22 mouse cellular contexts compared by ENCODE assay signal in genomic region chr6:51678743-51679142, GRCm38 (mm10).
"Had no signal": no experiment of that assay in that cellular context is flagged by ENCODE, and none has a peak within 500 bp of the region (broad histone marks: within the 10 kb centered on the region; RNA-seq: fewer than 3 reads in every experiment).

No protein-coding gene starts in this region.

- ATAC-seq: hindbrain, postnatal 0 days; intestine, embryonic 16.5 days had no signal

- H3K9ac ChIP-seq: heart, embryonic 12.5 days; hindbrain, embryonic 13.5 days; hindbrain, embryonic 15.5 days; limb, embryonic 13.5 days; limb, embryonic 15.5 days; liver, embryonic 13.5 days; liver, embryonic 15.5 days had no signal

- H3K36me3 ChIP-seq: heart, embryonic 10.5 days; heart, embryonic 12.5 days; hindbrain, embryonic 13.5 days; hindbrain, embryonic 15.5 days; limb, embryonic 13.5 days; limb, embryonic 15.5 days; liver, embryonic 13.5 days; liver, embryonic 15.5 days had no signal

- H3K27ac ChIP-seq: heart, embryonic 10.5 days; hindbrain, embryonic 13.5 days; hindbrain, embryonic 15.5 days; hindbrain, postnatal 0 days; kidney, postnatal 0 days; limb, embryonic 13.5 days; limb, embryonic 15.5 days; liver, embryonic 13.5 days; liver, embryonic 15.5 days had no signal

- H3K4me2 ChIP-seq: heart, embryonic 12.5 days; hindbrain, embryonic 13.5 days; hindbrain, embryonic 15.5 days; limb, embryonic 13.5 days; limb, embryonic 15.5 days; liver, embryonic 11.5 days; liver, embryonic 13.5 days; liver, embryonic 15.5 days had no signal

- H3K9me3 ChIP-seq: heart, embryonic 10.5 days; heart, embryonic 12.5 days; hindbrain, embryonic 13.5 days; hindbrain, embryonic 15.5 days; limb, embryonic 13.5 days; limb, embryonic 15.5 days; liver, embryonic 13.5 days; liver, embryonic 15.5 days had no signal

- H3K4me3 ChIP-seq: heart, embryonic 10.5 days; heart, embryonic 12.5 days; hindbrain, embryonic 13.5 days; hindbrain, embryonic 15.5 days; limb, embryonic 13.5 days; limb, embryonic 15.5 days; liver, embryonic 13.5 days; liver, embryonic 15.5 days had no signal

- H3K27me3 ChIP-seq: heart, embryonic 12.5 days; hindbrain, embryonic 13.5 days; hindbrain, embryonic 15.5 days; limb, embryonic 13.5 days; limb, embryonic 15.5 days; liver, embryonic 13.5 days; liver, embryonic 15.5 days had no signal

- DNase-seq: gastrocnemius, postnatal 25 days; heart, adult 18-20 months; heart, postnatal 36 days; kidney, adult 11 months; kidney, adult 8-10 months; kidney, postnatal 14 days; layer of hippocampus, adult 9-11 months; layer of hippocampus, postnatal 36 days; left cerebral cortex, postnatal 4 days; liver, embryonic 13.5 days; lung, adult 18-20 months had no signal

- H3K4me1 ChIP-seq: heart, embryonic 12.5 days; limb, embryonic 15.5 days; liver, embryonic 15.5 days had no signal
